Mouse (Mus musculus) c-Kit-positive CD71-positive TER-119-negative erythroid progenitor cells, embryonic 14.5 days (primary cell): ENCODE data around the gene Dlx2.

Experiments
- DNase-seq: peaks from one replicate; pipeline ENCODE4 v3.0.0-alpha.2; 2013; ENCODE audit warnings: low read depth

Dlx2 gene

GRCm38 (mm10) chr2:71540611-71541417 is 5.7 kb downstream of the Dlx2 start:
- DNase-seq, result no peak

GRCm38 (mm10) chr2:71534242-71535052 is 12.1 kb downstream of the Dlx2 start:
- DNase-seq, result no peak

- DNase-seq, result no peak
Observed at GRCm38 (mm10) chr2:71533094-71533493, 13.5 kb downstream of the Dlx2 start.

- no peak for DNase-seq
Observed at GRCm38 (mm10) chr2:71531990-71532970, 14.3 kb downstream of the Dlx2 start.

- no peak for DNase-seq
Observed at GRCm38 (mm10) chr2:71531124-71531590, 15.4 kb downstream of the Dlx2 start.

GRCm38 (mm10) chr2:71530391-71531123 is 16.0 kb downstream of the Dlx2 start:
- DNase-seq, result no peak

- DNase-seq, result peak; percentile 59
Observed at GRCm38 (mm10) chr2:71529511-71530351, 16.8 kb downstream of the Dlx2 start.

- no peak for DNase-seq
Observed at GRCm38 (mm10) chr2:71528714-71529510, 17.6 kb downstream of the Dlx2 start.

- DNase-seq, result no peak
Observed at GRCm38 (mm10) chr2:71528014-71528713, 18.4 kb downstream of the Dlx2 start, which contains the start of gene Dlx1. Gene Dlx1, plus strand, starts transcription at chr2:71528113.

GRCm38 (mm10) chr2:71527323-71528013 is 19.1 kb downstream of the Dlx2 start:
- no peak for DNase-seq

GRCm38 (mm10) chr2:71526595-71527322 is 19.8 kb downstream of the Dlx2 start:
- DNase-seq, result no peak

GRCm38 (mm10) chr2:71524763-71525162 is 21.8 kb downstream of the Dlx2 start:
- DNase-seq, result no peak

GRCm38 (mm10) chr2:71523431-71523830 is 23.1 kb downstream of the Dlx2 start:
- no peak for DNase-seq

- no peak for DNase-seq
Observed at GRCm38 (mm10) chr2:71522871-71523270, 23.7 kb downstream of the Dlx2 start.

- DNase-seq, result no peak
Observed at GRCm38 (mm10) chr2:71517466-71518099, 29.0 kb downstream of the Dlx2 start.

- no peak for DNase-seq
Observed at GRCm38 (mm10) chr2:71516995-71517394, 29.6 kb downstream of the Dlx2 start.

- no peak for DNase-seq
Observed at GRCm38 (mm10) chr2:71512326-71512725, 34.2 kb downstream of the Dlx2 start.
